Mouse (Mus musculus): ENCODE data around the gene Egfr.

GRCm38 (mm10) chr11:16819424-16819823 lies 67.4 kb downstream of the Egfr start:
- TF ChIP-seq CTCF (IDR thresholded peaks at IDR 0.05; ENCODE audit: control insufficient read depth, insufficient read depth, insufficient replicate concordance, low read depth, low read length) (no peak), POLR2A (IDR thresholded peaks at IDR 0.05; ENCODE audit: control insufficient read depth, low read depth, low read length) (no peak)

Measured in testis, adult 2 months (tissue).